Mouse (Mus musculus): Measurements from ENCODE around the gene Sergef. TPM values are rescaled to one million over a fixed set of nuclear protein-coding genes. Genes with fewer than 3 reads are reported as not detected.

The Sergef gene
- total RNA-seq, 1 experiment: 5.4 TPM

- DNase-seq (ENCODE audit: low read depth, low spot score): no peak
- H3K27ac ChIP-seq (ENCODE audit: insufficient read depth, low read depth, low read length, poor library complexity, severe bottlenecking): no peak overlapping the region
- no peak overlapping the region for H3K9ac ChIP-seq (ENCODE audit: insufficient read depth, low read depth, low read length, poor library complexity, severe bottlenecking)
- TF ChIP-seq ZC3H11A (IDR thresholded peaks at IDR 0.05; ENCODE audit: borderline replicate concordance, low read depth, low read length): no peak
- no peak for TF ChIP-seq ZNF384 (IDR thresholded peaks at IDR 0.05; ENCODE audit: low read depth, low read length)
- no peak for TF ChIP-seq MAFK (IDR thresholded peaks at IDR 0.05; ENCODE audit: insufficient read depth, low read depth, low read length)
- TF ChIP-seq HCFC1 (IDR thresholded peaks at IDR 0.05; ENCODE audit: borderline replicate concordance, insufficient read depth, low read length): no peak
- TF ChIP-seq CHD2 (IDR thresholded peaks at IDR 0.05; ENCODE audit: low read depth, low read length): no peak
- no peak overlapping the region for H3K4me3 ChIP-seq (ENCODE audit: insufficient read depth in 1 of 2, low read depth in 1 of 2, low read length in 2 of 2, poor library complexity in 1 of 2, severe bottlenecking in 1 of 2)
- no peaks in the 10 kb centered on the region for H3K9me3 ChIP-seq (ENCODE audit: control insufficient read depth, insufficient read depth, low read depth, low read length)
- in situ Hi-C loops (cut with MboI; ENCODE audit: low sequenced_read_pairs in 2 of 2, unreplicated experiment in 2 of 2): no loop called here
- H3K36me3 ChIP-seq (ENCODE audit: control insufficient read depth, insufficient read depth, low read length, poor library complexity, severe bottlenecking): no peaks in the 10 kb centered on the region
- H3K4me1 ChIP-seq (ENCODE audit: control insufficient read depth in 2 of 2, insufficient read depth in 2 of 2, low read length in 2 of 2, poor library complexity in 1 of 2): peaks cover 0 to 2% of the 10 kb centered on the region in 2 experiments; a peak in 1 of 4 replicates
Measured at GRCm38 (mm10) chr7:46448922-46449645, 190.5 kb downstream of the Sergef start.

GRCm38 (mm10) chr7:46447473-46448165 is 192.0 kb downstream of the Sergef start:
- Histone ChIP-seq H3K9ac (ENCODE audit: insufficient read depth, low read depth, low read length, poor library complexity, severe bottlenecking) (no peak overlapping the region), H3K36me3 (ENCODE audit: control insufficient read depth, insufficient read depth, low read length, poor library complexity, severe bottlenecking) (no peaks in the 10 kb centered on the region), H3K4me3 (ENCODE audit: insufficient read depth in 1 of 2, low read depth in 1 of 2, low read length in 2 of 2, poor library complexity in 1 of 2, severe bottlenecking in 1 of 2) (no peak overlapping the region), H3K27ac (ENCODE audit: insufficient read depth, low read depth, low read length, poor library complexity, severe bottlenecking) (no peak overlapping the region), H3K9me3 (ENCODE audit: control insufficient read depth, insufficient read depth, low read depth, low read length) (no peaks in the 10 kb centered on the region), H3K4me1 (ENCODE audit: control insufficient read depth in 2 of 2, insufficient read depth in 2 of 2, low read length in 2 of 2, poor library complexity in 1 of 2) (peaks cover 0 to 2% of the 10 kb centered on the region in 2 experiments; a peak in 1 of 4 replicates)
- TF ChIP-seq CHD2 (IDR thresholded peaks at IDR 0.05; ENCODE audit: low read depth, low read length) (no peak), ZNF384 (IDR thresholded peaks at IDR 0.05; ENCODE audit: low read depth, low read length) (no peak), MAFK (IDR thresholded peaks at IDR 0.05; ENCODE audit: insufficient read depth, low read depth, low read length) (no peak), ZC3H11A (IDR thresholded peaks at IDR 0.05; ENCODE audit: borderline replicate concordance, low read depth, low read length) (no peak), HCFC1 (IDR thresholded peaks at IDR 0.05; ENCODE audit: borderline replicate concordance, insufficient read depth, low read length) (no peak)
- in situ Hi-C loops (cut with MboI; ENCODE audit: low sequenced_read_pairs in 2 of 2, unreplicated experiment in 2 of 2): no loop called here
- no peak for DNase-seq (ENCODE audit: low read depth, low spot score)

GRCm38 (mm10) chr7:46445896-46446295 is 193.7 kb downstream of the Sergef start:
- H3K27ac ChIP-seq (ENCODE audit: insufficient read depth, low read depth, low read length, poor library complexity, severe bottlenecking): no peak overlapping the region
- H3K36me3 ChIP-seq (ENCODE audit: control insufficient read depth, insufficient read depth, low read length, poor library complexity, severe bottlenecking): no peaks in the 10 kb centered on the region
- H3K9ac ChIP-seq (ENCODE audit: insufficient read depth, low read depth, low read length, poor library complexity, severe bottlenecking): no peak overlapping the region
- no peaks in the 10 kb centered on the region for H3K9me3 ChIP-seq (ENCODE audit: control insufficient read depth, insufficient read depth, low read depth, low read length)
- TF ChIP-seq HCFC1 (IDR thresholded peaks at IDR 0.05; ENCODE audit: borderline replicate concordance, insufficient read depth, low read length) (no peak), ZNF384 (IDR thresholded peaks at IDR 0.05; ENCODE audit: low read depth, low read length) (no peak), ZC3H11A (IDR thresholded peaks at IDR 0.05; ENCODE audit: borderline replicate concordance, low read depth, low read length) (no peak), CHD2 (IDR thresholded peaks at IDR 0.05; ENCODE audit: low read depth, low read length) (no peak), MAFK (IDR thresholded peaks at IDR 0.05; ENCODE audit: insufficient read depth, low read depth, low read length) (no peak)
- in situ Hi-C loops (cut with MboI; ENCODE audit: low sequenced_read_pairs in 2 of 2, unreplicated experiment in 2 of 2): no loop called here
- DNase-seq (ENCODE audit: low read depth, low spot score): no peak
- no peak overlapping the region for H3K4me3 ChIP-seq (ENCODE audit: insufficient read depth in 1 of 2, low read depth in 1 of 2, low read length in 2 of 2, poor library complexity in 1 of 2, severe bottlenecking in 1 of 2)
- H3K4me1 ChIP-seq (ENCODE audit: control insufficient read depth in 2 of 2, insufficient read depth in 2 of 2, low read length in 2 of 2, poor library complexity in 1 of 2): peaks cover 0 to 2% of the 10 kb centered on the region in 2 experiments; a peak in 1 of 4 replicates

- Histone ChIP-seq H3K36me3 (ENCODE audit: control insufficient read depth, insufficient read depth, low read length, poor library complexity, severe bottlenecking) (no peaks in the 10 kb centered on the region), H3K27ac (ENCODE audit: insufficient read depth, low read depth, low read length, poor library complexity, severe bottlenecking) (no peak overlapping the region), H3K4me1 (ENCODE audit: control insufficient read depth in 2 of 2, insufficient read depth in 2 of 2, low read length in 2 of 2, poor library complexity in 1 of 2) (no peaks in the 10 kb centered on the region), H3K4me3 (ENCODE audit: insufficient read depth in 1 of 2, low read depth in 1 of 2, low read length in 2 of 2, poor library complexity in 1 of 2, severe bottlenecking in 1 of 2) (no peak overlapping the region), H3K9ac (ENCODE audit: insufficient read depth, low read depth, low read length, poor library complexity, severe bottlenecking) (no peak overlapping the region), H3K9me3 (ENCODE audit: control insufficient read depth, insufficient read depth, low read depth, low read length) (no peaks in the 10 kb centered on the region)
- TF ChIP-seq ZC3H11A (IDR thresholded peaks at IDR 0.05; ENCODE audit: borderline replicate concordance, low read depth, low read length) (no peak), HCFC1 (IDR thresholded peaks at IDR 0.05; ENCODE audit: borderline replicate concordance, insufficient read depth, low read length) (no peak)
- in situ Hi-C loops (cut with MboI; ENCODE audit: low sequenced_read_pairs in 2 of 2, unreplicated experiment in 2 of 2): no loop called here
- no peak for DNase-seq (ENCODE audit: low read depth, low spot score)
Measured at GRCm38 (mm10) chr7:46443163-46443562, 196.4 kb downstream of the Sergef start.

All from ES-E14 (cell line).